Comparison of ENCODE assay signal across 16 mouse cellular contexts in genomic region chr2:179951542-179952524, GRCm38 (mm10). TPM values are rescaled to one million over a fixed set of nuclear protein-coding genes. Genes with fewer than 3 reads are reported as not detected.
A peak's percentile ranks its signal among the peaks of the same experiment; 100 is the strongest.
DNase-seq lines count a peak whose midpoint lies in the region; ATAC-seq lines count a peak whose summit lies in the region.
"Had no signal": no experiment of that assay in that cellular context is flagged by ENCODE, and none has a peak within 500 bp of the region (broad histone marks: within the 10 kb centered on the region; RNA-seq: fewer than 3 reads in every experiment).

No protein-coding gene starts in this region.

- no peak overlapping the region for H3K27ac ChIP-seq in forebrain, embryonic 14.5 days (ENCODE audit: low read depth, low read length)
- H3K27ac ChIP-seq in forebrain, embryonic 16.5 days (ENCODE audit: low read length): no peak overlapping the region
- H3K27ac ChIP-seq: embryonic facial prominence, embryonic 10.5 days; heart, embryonic 10.5 days; layer of hippocampus, adult 2 months had no signal

- no peak overlapping the region for H3K4me2 ChIP-seq in forebrain, embryonic 14.5 days (ENCODE audit: low read length)
- H3K4me2 ChIP-seq in forebrain, embryonic 16.5 days (ENCODE audit: low read length): no peak overlapping the region

- H3K36me3 ChIP-seq in forebrain, embryonic 14.5 days (ENCODE audit: control insufficient read depth, insufficient read depth, low read length): no peaks in the 10 kb centered on the region
- no peaks in the 10 kb centered on the region for H3K36me3 ChIP-seq in forebrain, embryonic 16.5 days (ENCODE audit: control insufficient read depth, insufficient read depth)
- H3K36me3 ChIP-seq in megakaryocyte, embryonic 14.5 days (replicated peaks; ENCODE audit: low read length): no peaks in the 10 kb centered on the region
- H3K36me3 ChIP-seq: embryonic facial prominence, embryonic 10.5 days; heart, embryonic 10.5 days had no signal

- DNase-seq in forebrain, embryonic 14.5 days (ENCODE audit: low spot score): peak; percentile 3
- DNase-seq in cerebellum, postnatal 36 days: peak; percentile 28 to 45
- DNase-seq in thymus, postnatal 0 days (ENCODE audit: low spot score): peak; percentile 43
- DNase-seq in layer of hippocampus, adult 9-10 months (ENCODE audit: low spot score): no peak
- no peak for DNase-seq in kidney, postnatal 10 days
- DNase-seq: adrenal gland, postnatal 14 days; gastrocnemius, postnatal 25 days; kidney, adult 9 months had no signal

- peaks cover 2% of the 10 kb centered on the region for H3K4me1 ChIP-seq in forebrain, embryonic 14.5 days (ENCODE audit: control insufficient read depth, insufficient read depth, low read length)
- H3K4me1 ChIP-seq in forebrain, embryonic 16.5 days (replicated peaks; ENCODE audit: control insufficient read depth, insufficient read depth, low read length): peaks cover 9% of the 10 kb centered on the region; the same call in 1 of the 2 replicates
- H3K4me1 ChIP-seq in megakaryocyte, embryonic 14.5 days: peaks cover 94% of the 10 kb centered on the region

- no peak overlapping the region for H3K9ac ChIP-seq in forebrain, embryonic 14.5 days (ENCODE audit: low read length)
- no peak overlapping the region for H3K9ac ChIP-seq in forebrain, embryonic 16.5 days (replicated peaks; ENCODE audit: low read depth, low read length)

- H3K27me3 ChIP-seq in forebrain, embryonic 14.5 days (replicated peaks; ENCODE audit: control insufficient read depth, insufficient read depth, low read length): no peaks in the 10 kb centered on the region
- no peaks in the 10 kb centered on the region for H3K27me3 ChIP-seq in forebrain, embryonic 16.5 days (replicated peaks; ENCODE audit: control insufficient read depth, insufficient read depth, low read length)
- no peaks in the 10 kb centered on the region for H3K27me3 ChIP-seq in megakaryocyte, embryonic 14.5 days (replicated peaks)

- H3K9me3 ChIP-seq in forebrain, embryonic 14.5 days (replicated peaks; ENCODE audit: control insufficient read depth, low read length): no peaks in the 10 kb centered on the region
- no peaks in the 10 kb centered on the region for H3K9me3 ChIP-seq in forebrain, embryonic 16.5 days (ENCODE audit: control insufficient read depth, low read length)
- no peaks in the 10 kb centered on the region for H3K9me3 ChIP-seq in megakaryocyte, embryonic 14.5 days
- H3K9me3 ChIP-seq: embryonic facial prominence, embryonic 10.5 days; heart, embryonic 10.5 days had no signal

- ATAC-seq in forebrain, embryonic 14.5 days: no peak
- no peak for ATAC-seq in forebrain, embryonic 16.5 days
- no peak for ATAC-seq in megakaryocyte, adult 5-6 weeks (ENCODE audit: poor library complexity, severe bottlenecking)
- ATAC-seq: hindbrain, embryonic 16.5 days had no signal

- no peak overlapping the region for H3K4me3 ChIP-seq in forebrain, embryonic 14.5 days (ENCODE audit: low read depth, low read length)
- no peak overlapping the region for H3K4me3 ChIP-seq in forebrain, embryonic 16.5 days (replicated peaks; ENCODE audit: low read length)
- H3K4me3 ChIP-seq in megakaryocyte, embryonic 14.5 days (replicated peaks): peak overlapping the region; percentile 28
- H3K4me3 ChIP-seq: embryonic facial prominence, embryonic 10.5 days; erythroblast, embryonic 14.5 days; heart, embryonic 10.5 days; layer of hippocampus, adult 2 months had no signal

- WGBS in forebrain, embryonic 14.5 days: 72% methylated on average over 14 of the region's 14 CpGs
- WGBS in forebrain, embryonic 16.5 days: 63% methylated on average over 14 of the region's 14 CpGs

RNA-seq across cellular contexts. Expression of gene Taf4, which starts 24.6 kb away (rescaled TPM):
- polyA plus RNA-seq in forebrain, embryonic 14.5 days (2014; fragmentation: Nextera tagmentation; extraction: Ambion mirVana): 4.3 and 5.8 TPM in 2 replicates
- polyA plus RNA-seq in forebrain, embryonic 16.5 days (2015; fragmentation: Nextera tagmentation; extraction: Ambion mirVana): 4.4 and 4.5 TPM in 2 replicates
- polyA plus RNA-seq in megakaryocyte, embryonic 14.5 days (2012; ENCODE audit: insufficient read depth, low replicate concordance): 9.1 and 14.6 TPM in 2 replicates
- 28.4 and 31.8 TPM in 2 replicates for total RNA-seq in megakaryocyte, adult 5-6 weeks (2015)
- total RNA-seq in megakaryocyte, adult 5-6 weeks (2017): 27.6 and 43.5 TPM in 2 replicates
- polyA plus RNA-seq in thymus, postnatal 0 days (2015; fragmentation: Nextera tagmentation; extraction: Ambion mirVana): 3.9 and 4.6 TPM in 2 replicates

Comparison
In these comparisons a context has a peak if more than half of its experiments do, and no peak if none do; other contexts are left out.
1. DNase-seq: peak in forebrain, embryonic 14.5 days (single experiment), cerebellum, postnatal 36 days (2 of 2) and thymus, postnatal 0 days (single experiment); none in layer of hippocampus, adult 9-10 months (single experiment) and kidney, postnatal 10 days (single experiment).